ENCODE assay signal across 15 mouse cellular contexts in the genomic region with DNA sequence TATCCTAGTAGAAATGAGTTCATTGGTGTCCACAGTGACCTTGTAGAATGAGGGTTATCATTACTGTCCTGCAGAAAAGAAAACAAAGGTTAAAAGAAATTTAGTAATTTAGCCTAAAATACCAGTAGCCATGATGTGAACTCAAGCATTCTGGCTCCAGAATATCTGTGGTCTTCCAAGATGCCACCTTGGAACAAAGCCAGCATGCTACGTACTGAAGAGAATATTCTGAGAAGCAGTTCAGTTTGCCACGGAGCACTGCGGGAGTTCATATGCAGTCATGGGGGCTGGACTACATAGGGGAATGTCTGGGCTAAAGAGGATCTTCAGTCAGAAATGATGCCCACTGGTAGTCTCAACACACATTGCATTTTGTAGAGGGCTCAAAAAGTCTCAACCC.
"Had no signal": no experiment of that assay in that cellular context is flagged by ENCODE, and none has a peak within 500 bp of the region (broad histone marks: within the 10 kb centered on the region; RNA-seq: fewer than 3 reads in every experiment).

No protein-coding gene starts in this region.

- H3K9me3 ChIP-seq: neural tube, embryonic 15.5 days; stomach, embryonic 15.5 days had no signal

- DNase-seq: retina, postnatal 1 day; right cerebral cortex, adult 18-20 months; right cerebral cortex, postnatal 14 days; right cerebral cortex, postnatal 25 days; right cerebral cortex, postnatal 4 days; spleen, adult 18-20 months; thymus, adult 18-20 months; thymus, adult 2 months; thymus, postnatal 14 days; thymus, postnatal 25 days; thymus, postnatal 36 days; thymus, postnatal 4 days had no signal

- H3K36me3 ChIP-seq: neural tube, embryonic 15.5 days; stomach, embryonic 15.5 days had no signal

- H3K4me3 ChIP-seq: neural tube, embryonic 15.5 days; stomach, embryonic 15.5 days had no signal

- H3K27ac ChIP-seq: neural tube, embryonic 15.5 days; stomach, embryonic 15.5 days; stomach, postnatal 0 days had no signal

- H3K4me2 ChIP-seq: neural tube, embryonic 15.5 days; stomach, embryonic 15.5 days had no signal

- H3K9ac ChIP-seq: neural tube, embryonic 15.5 days; stomach, embryonic 15.5 days had no signal

- H3K27me3 ChIP-seq: neural tube, embryonic 15.5 days; stomach, embryonic 15.5 days had no signal
